Comparison of ENCODE assay signal across 9 mouse cellular contexts in the genomic region with DNA sequence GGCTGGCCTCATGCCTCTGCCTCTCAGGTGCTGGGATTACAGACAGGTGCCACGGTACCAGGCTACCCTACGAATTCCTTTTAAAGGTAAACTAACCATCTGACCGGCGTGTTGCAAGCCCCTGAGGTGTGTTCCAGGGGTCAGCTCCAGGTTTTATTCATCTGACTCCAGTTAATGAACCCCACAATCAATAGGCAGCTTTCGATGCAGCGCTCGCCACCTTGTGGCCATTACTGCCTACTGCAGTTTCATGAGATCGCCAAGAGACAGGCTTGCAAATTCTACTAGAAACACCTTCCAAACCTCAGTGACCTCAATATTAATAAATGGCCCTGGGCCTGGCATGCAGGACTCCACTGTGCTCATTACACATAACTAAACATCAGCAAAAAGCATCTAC. TPM values are rescaled to one million over a fixed set of nuclear protein-coding genes. Genes with fewer than 3 reads are reported as not detected.
A peak's percentile ranks its signal among the peaks of the same experiment; 100 is the strongest.
DNase-seq lines count a peak whose midpoint lies in the region; ATAC-seq and TF ChIP-seq lines count a peak whose summit lies in the region.
"Had no signal": no experiment of that assay in that cellular context is flagged by ENCODE, and none has a peak within 500 bp of the region (broad histone marks: within the 10 kb centered on the region; RNA-seq: fewer than 3 reads in every experiment).

No protein-coding gene starts in this region.

- DNase-seq in Muller cell, postnatal 12 days (ENCODE audit: inconsistent ontology term) = peak; percentile 25
- peak; percentile 81 to 82 for DNase-seq in cerebellum, postnatal 14 days
- DNase-seq in left cerebral cortex, postnatal 14 days (ENCODE audit: low spot score in 2 of 2) = peak; percentile 57 to 74
- DNase-seq in naive thymus-derived CD4-positive, alpha-beta T cell, adult 2 months (ENCODE audit: low read depth) = peak; percentile 54
- peak; percentile 46 for DNase-seq in thymus, postnatal 14 days

- no peak for ATAC-seq in intestine, postnatal 0 days
- ATAC-seq in intestine, embryonic 15.5 days = no peak
- peak; percentile 61; the same call in 1 of the 2 replicates for ATAC-seq in granulocyte monocyte progenitor cell, adult 5-6 weeks (replicated peaks; ENCODE audit: poor library complexity, severe bottlenecking)

- intact Hi-C loops in left cerebral cortex, postnatal 14 days (cut with DNase I) = loop anchor here (5.0 kb wide), 2 partner anchors 108 to 198 kb away; no protein-coding TSS in a partner anchor

- H3K4me2 ChIP-seq in intestine, postnatal 0 days (replicated peaks; ENCODE audit: low read depth) = no peak overlapping the region
- no peak overlapping the region for H3K4me2 ChIP-seq in intestine, embryonic 15.5 days (replicated peaks)
- H3K4me2 ChIP-seq: neural tube, embryonic 12.5 days had no signal

- H3K36me3 ChIP-seq in intestine, postnatal 0 days (ENCODE audit: control insufficient read depth, insufficient read depth) = no peaks in the 10 kb centered on the region
- no peaks in the 10 kb centered on the region for H3K36me3 ChIP-seq in intestine, embryonic 15.5 days
- H3K36me3 ChIP-seq: neural tube, embryonic 12.5 days had no signal

- 15% methylated on average over 8 of the region's 8 CpGs for WGBS in intestine, postnatal 0 days
- WGBS in intestine, embryonic 15.5 days = 13% methylated on average over 8 of the region's 8 CpGs

- H3K27me3 ChIP-seq in intestine, postnatal 0 days (replicated peaks; ENCODE audit: control insufficient read depth, insufficient read depth, low read length) = no peaks in the 10 kb centered on the region
- H3K27me3 ChIP-seq in intestine, embryonic 15.5 days (replicated peaks) = no peaks in the 10 kb centered on the region
- H3K27me3 ChIP-seq: neural tube, embryonic 12.5 days had no signal

- TF ChIP-seq CTCF in intestine, postnatal 0 days (IDR thresholded peaks at IDR 0.05; ENCODE audit: low read depth) = peak; percentile 86

- H3K9ac ChIP-seq in intestine, postnatal 0 days (ENCODE audit: low read depth, low read length) = no peak overlapping the region
- no peak overlapping the region for H3K9ac ChIP-seq in intestine, embryonic 15.5 days
- H3K9ac ChIP-seq: neural tube, embryonic 12.5 days had no signal

- H3K4me1 ChIP-seq in intestine, postnatal 0 days (replicated peaks; ENCODE audit: control insufficient read depth, insufficient read depth, low read length) = no peaks in the 10 kb centered on the region
- H3K4me1 ChIP-seq in intestine, embryonic 15.5 days (replicated peaks) = no peaks in the 10 kb centered on the region
- H3K4me1 ChIP-seq: neural tube, embryonic 12.5 days had no signal

- no peaks in the 10 kb centered on the region for H3K9me3 ChIP-seq in intestine, postnatal 0 days (ENCODE audit: control insufficient read depth)
- H3K9me3 ChIP-seq in intestine, embryonic 15.5 days = no peaks in the 10 kb centered on the region
- H3K9me3 ChIP-seq: neural tube, embryonic 12.5 days had no signal

- no peak overlapping the region for H3K4me3 ChIP-seq in intestine, postnatal 0 days (ENCODE audit: low read depth, low read length)
- no peak overlapping the region for H3K4me3 ChIP-seq in intestine, embryonic 15.5 days (replicated peaks)
- H3K4me3 ChIP-seq: neural tube, embryonic 12.5 days had no signal

- no peak overlapping the region for H3K27ac ChIP-seq in intestine, postnatal 0 days (ENCODE audit: low read depth, low read length)
- no peak overlapping the region for H3K27ac ChIP-seq in intestine, embryonic 15.5 days
- H3K27ac ChIP-seq: neural tube, embryonic 12.5 days had no signal

RNA-seq across cellular contexts. Expression of gene Pla2g4d, which starts 9.0 kb away (rescaled TPM):
- 0.17 and 0.20 TPM in 2 replicates for polyA plus RNA-seq in intestine, postnatal 0 days (2015; fragmentation: Nextera tagmentation; extraction: Ambion mirVana)
- not detected in 2 replicates for polyA plus RNA-seq in intestine, embryonic 15.5 days (2015; fragmentation: Nextera tagmentation; extraction: Ambion mirVana)
- total RNA-seq in granulocyte monocyte progenitor cell, adult 5-6 weeks (2014; fragmentation: Nextera tagmentation) = not detected in 2 replicates
- total RNA-seq in granulocyte monocyte progenitor cell, adult 5-6 weeks (2017) = not detected in 2 replicates
- under 1 TPM in 1 of 2 experiments, not detected in 1; 0.15 TPM for total RNA-seq in left cerebral cortex, postnatal 14 days (2021)

RNA-seq across cellular contexts. Expression of gene Pla2g4f, which starts 34.0 kb away (rescaled TPM):
- 1.8 and 2.8 TPM in 2 replicates for polyA plus RNA-seq in intestine, postnatal 0 days (2015; fragmentation: Nextera tagmentation; extraction: Ambion mirVana)
- 0.24 and 0.29 TPM in 2 replicates for polyA plus RNA-seq in intestine, embryonic 15.5 days (2015; fragmentation: Nextera tagmentation; extraction: Ambion mirVana)
- total RNA-seq in granulocyte monocyte progenitor cell, adult 5-6 weeks (2014; fragmentation: Nextera tagmentation) = not detected in 2 replicates
- not detected in 2 replicates for total RNA-seq in granulocyte monocyte progenitor cell, adult 5-6 weeks (2017)
- total RNA-seq in left cerebral cortex, postnatal 14 days (2021) = not detected
- polyA plus RNA-seq: neural tube, embryonic 12.5 days had no signal

RNA-seq across cellular contexts. Expression of gene Pla2g4e, which starts 34.8 kb away (rescaled TPM):
- polyA plus RNA-seq in intestine, postnatal 0 days (2015; fragmentation: Nextera tagmentation; extraction: Ambion mirVana) = 0.08 and 0.14 TPM in 2 replicates
- polyA plus RNA-seq in intestine, embryonic 15.5 days (2015; fragmentation: Nextera tagmentation; extraction: Ambion mirVana) = 0.06 and 0.09 TPM in 2 replicates
- not detected in 2 replicates for total RNA-seq in granulocyte monocyte progenitor cell, adult 5-6 weeks (2014; fragmentation: Nextera tagmentation)
- not detected in 2 replicates for total RNA-seq in granulocyte monocyte progenitor cell, adult 5-6 weeks (2017)
- total RNA-seq in left cerebral cortex, postnatal 14 days (2021) = 10 to 100 TPM; 27.3 to 30.2 TPM

Comparison
In these comparisons a context has a peak if more than half of its experiments do, and no peak if none do; other contexts are left out.
1. DNase-seq: peak in every context shown above with its lines; median percentile 82 in cerebellum, postnatal 14 days; 66 in left cerebral cortex, postnatal 14 days; 54 in naive thymus-derived CD4-positive, alpha-beta T cell, adult 2 months; 46 in thymus, postnatal 14 days; 25 in Muller cell, postnatal 12 days.
2. RNA of gene Pla2g4e, which starts 34.8 kb away (total RNA-seq): 27.3 to 30.2 TPM in left cerebral cortex, postnatal 14 days; not detected in granulocyte monocyte progenitor cell, adult 5-6 weeks; every median in the first group is over 10 times any median in the second.